Mouse (Mus musculus) midbrain, embryonic 13.5 days (tissue): ENCODE measurements at regions not wholly inside any gene's neighbourhood (a gene's known extent, or its start where the extent isn't known, plus 50 kb on each side); places are given as distances from the start of the nearest gene placed in this dataset.

ENCODE experiments used
- ATAC-seq: fragments of 200-750 bp; cut with Nextera tagmentation; 2 replicates; pipeline ENCODE4 v1.8.0; 2017; ENCODE audit warnings: mild to moderate bottlenecking, moderate TSS enrichment, moderate library complexity
- H3K27ac ChIP-seq: fragments of 300-500 bp; sonication (generic); 2 replicates; pipeline ENCODE4 v1.5.1; 2015; ENCODE audit warnings: inconsistent platforms, mild to moderate bottlenecking, moderate library complexity
- H3K27me3 ChIP-seq: fragments of 300-500 bp; sonication (generic); 2 replicates; pipeline ENCODE4 v1.6.1; 2015; ENCODE audit warnings: mild to moderate bottlenecking, inconsistent platforms
- H3K36me3 ChIP-seq: fragments of 300-500 bp; sonication (generic); 2 replicates; pipeline ENCODE4 v1.6.1; 2015; ENCODE audit warnings: mild to moderate bottlenecking, inconsistent platforms
- H3K4me1 ChIP-seq: fragments of 300-500 bp; sonication (generic); replicated peaks from 2 replicates; pipeline ENCODE4 v1.6.1; 2015; ENCODE audit warnings: inconsistent platforms
- H3K4me2 ChIP-seq: fragments of 300-500 bp; sonication (generic); replicated peaks from 2 replicates; pipeline ENCODE4 v1.6.1; 2015; ENCODE audit warnings: moderate library complexity, mild to moderate bottlenecking, inconsistent platforms
- H3K4me3 ChIP-seq: fragments of 300-500 bp; sonication (generic); replicated peaks from 2 replicates; pipeline ENCODE4 v1.5.1; 2015; ENCODE audit warnings: mild to moderate bottlenecking, inconsistent platforms
- H3K9ac ChIP-seq: fragments of 300-500 bp; sonication (generic); replicated peaks from 2 replicates; pipeline ENCODE4 v1.6.1; 2015; ENCODE audit warnings: mild to moderate bottlenecking, inconsistent platforms
- H3K9me3 ChIP-seq: fragments of 300-500 bp; sonication (generic); 2 replicates; pipeline ENCODE4 v1.6.1; 2016; ENCODE audit warnings: mild to moderate bottlenecking, inconsistent platforms
- WGBS: fragments of 180-500 bp; shearing (Covaris S2); methylation state at CpG from one replicate; pipeline ENCODE4 v1.1.7; 2015; 5-methylcytosine and 5-hydroxymethylcytosine counted together

GRCm38 (mm10) chr5:97330074-97330473, 62.1 kb downstream of the Naa11 start:
- no peak for ATAC-seq

DNA sequence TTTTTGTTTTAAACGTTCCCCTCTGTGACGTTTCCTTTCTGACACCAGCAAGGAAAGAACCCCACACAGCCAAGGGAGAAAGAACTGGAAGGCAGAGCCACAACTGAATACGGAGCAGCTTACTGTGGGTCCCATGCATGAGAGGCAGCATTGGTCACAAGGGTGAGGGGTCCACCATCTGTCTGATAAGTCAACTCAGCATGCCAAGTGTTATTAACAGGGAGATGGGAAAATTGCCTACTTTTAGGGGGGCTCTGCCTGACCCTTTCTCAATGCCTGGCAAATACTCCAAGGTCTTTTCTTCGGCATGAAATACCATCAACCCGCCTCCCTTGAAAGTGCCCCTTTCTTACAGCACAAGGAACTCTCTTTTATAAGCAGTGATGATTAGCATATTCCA, 66.3 kb downstream of the Naa11 start:
- 75% methylated on average over 5 of the region's 5 CpGs for WGBS

More at GRCm38 (mm10) chr5:97330074-97330473, 62.1 kb downstream of the Naa11 start:
- Histone ChIP-seq H3K4me3 (no peak overlapping the region), H3K36me3 (no peaks in the 10 kb centered on the region), H3K9me3 (no peaks in the 10 kb centered on the region), H3K27me3 (no peaks in the 10 kb centered on the region), H3K4me2 (no peak overlapping the region), H3K27ac (no peak overlapping the region), H3K9ac (no peak overlapping the region), H3K4me1 (no peaks in the 10 kb centered on the region)
- WGBS: 74% methylated on average over 1 of the region's 1 CpGs

DNA sequence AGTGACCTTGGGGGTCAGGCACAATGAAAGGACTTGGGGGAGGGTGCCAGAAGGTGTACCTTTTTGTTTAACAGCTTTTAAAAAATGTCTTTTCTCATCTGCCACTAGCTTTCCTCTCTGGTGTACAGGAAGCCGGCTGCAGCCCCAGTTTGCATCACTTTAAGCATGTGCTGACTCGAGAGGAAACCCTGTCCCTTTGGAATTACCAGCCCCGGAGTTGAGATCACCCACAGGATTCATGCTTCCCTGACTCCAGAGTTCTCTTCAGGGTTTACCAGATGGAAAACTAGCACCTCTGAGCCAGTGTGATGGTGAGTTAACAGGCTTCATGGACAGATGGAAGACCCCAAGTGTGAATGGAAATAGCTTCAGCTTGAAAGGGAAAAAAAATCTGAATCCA, 68.3 kb downstream of the Naa11 start:
- no peak for ATAC-seq
- Histone ChIP-seq H3K27me3 (no peaks in the 10 kb centered on the region), H3K4me1 (no peaks in the 10 kb centered on the region), H3K4me3 (no peak overlapping the region), H3K36me3 (no peaks in the 10 kb centered on the region), H3K9ac (no peak overlapping the region), H3K9me3 (no peaks in the 10 kb centered on the region), H3K27ac (no peak overlapping the region), H3K4me2 (no peak overlapping the region)
- WGBS: 67% methylated on average over 3 of the region's 3 CpGs

More for the DNA sequence above, 66.3 kb downstream of the Naa11 start:
- H3K36me3 ChIP-seq: no peaks in the 10 kb centered on the region
- no peak overlapping the region for H3K4me2 ChIP-seq
- H3K9ac ChIP-seq: no peak overlapping the region
- H3K4me1 ChIP-seq: no peaks in the 10 kb centered on the region
- no peaks in the 10 kb centered on the region for H3K27me3 ChIP-seq
- no peaks in the 10 kb centered on the region for H3K9me3 ChIP-seq
- H3K4me3 ChIP-seq: no peak overlapping the region
- ATAC-seq: no peak
- H3K27ac ChIP-seq: no peak overlapping the region

GRCm38 (mm10) chr5:97319816-97320487, 72.2 kb downstream of the Naa11 start:
- Histone ChIP-seq H3K36me3 (no peaks in the 10 kb centered on the region), H3K27ac (no peak overlapping the region), H3K9ac (no peak overlapping the region), H3K4me2 (no peak overlapping the region), H3K4me3 (no peak overlapping the region), H3K27me3 (no peaks in the 10 kb centered on the region), H3K9me3 (no peaks in the 10 kb centered on the region), H3K4me1 (no peaks in the 10 kb centered on the region)
- WGBS: 91% methylated on average over 2 of the region's 2 CpGs
- ATAC-seq: no peak

GRCm38 (mm10) chr5:97306902-97307301, 85.3 kb downstream of the Naa11 start:
- 86% methylated on average over 4 of the region's 4 CpGs for WGBS
- no peak overlapping the region for H3K9ac ChIP-seq
- H3K27me3 ChIP-seq: no peaks in the 10 kb centered on the region
- no peak overlapping the region for H3K4me3 ChIP-seq
- no peaks in the 10 kb centered on the region for H3K36me3 ChIP-seq
- H3K4me1 ChIP-seq: no peaks in the 10 kb centered on the region
- no peaks in the 10 kb centered on the region for H3K9me3 ChIP-seq
- no peak overlapping the region for H3K4me2 ChIP-seq
- no peak for ATAC-seq
- no peak overlapping the region for H3K27ac ChIP-seq

DNA sequence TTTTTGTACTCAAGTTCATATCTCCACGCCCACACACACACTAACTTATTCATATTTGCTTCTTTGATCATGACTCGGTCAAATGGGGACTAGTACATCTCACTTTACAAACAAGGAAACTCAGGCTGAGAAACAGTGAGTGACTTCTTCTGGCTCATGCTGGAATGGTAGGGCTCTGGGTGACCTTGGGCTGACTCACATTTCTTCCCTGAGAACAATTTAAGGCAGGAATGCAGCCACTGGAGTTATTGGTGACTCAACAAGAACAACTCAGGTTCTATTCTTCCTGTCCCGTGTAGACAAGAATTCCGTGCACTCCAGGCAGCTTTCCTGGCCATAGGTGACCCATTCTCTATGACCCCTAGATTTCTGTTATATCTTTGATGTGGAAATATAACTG, 87.3 kb downstream of the Naa11 start:
- Histone ChIP-seq H3K4me2 (no peak overlapping the region), H3K36me3 (no peaks in the 10 kb centered on the region), H3K27me3 (no peaks in the 10 kb centered on the region), H3K9ac (no peak overlapping the region), H3K4me1 (peaks cover 5% of the 10 kb centered on the region; the same call in 1 of the 2 replicates), H3K9me3 (no peaks in the 10 kb centered on the region), H3K27ac (no peak overlapping the region), H3K4me3 (no peak overlapping the region)
- 82% methylated on average over 4 of the region's 4 CpGs for WGBS
- ATAC-seq: no peak

GRCm38 (mm10) chr5:97301621-97302020, 90.6 kb downstream of the Naa11 start:
- Histone ChIP-seq H3K4me1 (peaks cover 8% of the 10 kb centered on the region; the same call in 1 of the 2 replicates), H3K9ac (no peak overlapping the region), H3K27me3 (no peaks in the 10 kb centered on the region), H3K36me3 (no peaks in the 10 kb centered on the region), H3K4me3 (no peak overlapping the region), H3K27ac (no peak overlapping the region), H3K9me3 (no peaks in the 10 kb centered on the region), H3K4me2 (no peak overlapping the region)
- WGBS: 82% methylated on average over 4 of the region's 4 CpGs
- no peak for ATAC-seq

- H3K9ac ChIP-seq: no peak overlapping the region
- no peaks in the 10 kb centered on the region for H3K27me3 ChIP-seq
- no peak overlapping the region for H3K4me3 ChIP-seq
- no peak overlapping the region for H3K4me2 ChIP-seq
- no peaks in the 10 kb centered on the region for H3K36me3 ChIP-seq
- WGBS: 57% methylated on average over 5 of the region's 5 CpGs
- no peaks in the 10 kb centered on the region for H3K9me3 ChIP-seq
- 0 out of 2 replicates have a peak, but pooled peaks have one; percentile 34 for ATAC-seq
- no peak overlapping the region for H3K27ac ChIP-seq
- peaks cover 8% of the 10 kb centered on the region; the same call in 1 of the 2 replicates for H3K4me1 ChIP-seq
Measured at GRCm38 (mm10) chr5:97300861-97301260, 91.3 kb downstream of the Naa11 start.

- ATAC-seq: no peak
- no peaks in the 10 kb centered on the region for H3K27me3 ChIP-seq
- no peak overlapping the region for H3K27ac ChIP-seq
- H3K4me3 ChIP-seq: no peak overlapping the region
- peaks cover 8% of the 10 kb centered on the region; the same call in 1 of the 2 replicates for H3K4me1 ChIP-seq
- WGBS: 62% methylated on average over 6 of the region's 6 CpGs
- H3K4me2 ChIP-seq: no peak overlapping the region
- no peaks in the 10 kb centered on the region for H3K9me3 ChIP-seq
- H3K36me3 ChIP-seq: no peaks in the 10 kb centered on the region
- H3K9ac ChIP-seq: no peak overlapping the region
Measured at GRCm38 (mm10) chr5:97300114-97300840, 91.9 kb downstream of the Naa11 start.

DNA sequence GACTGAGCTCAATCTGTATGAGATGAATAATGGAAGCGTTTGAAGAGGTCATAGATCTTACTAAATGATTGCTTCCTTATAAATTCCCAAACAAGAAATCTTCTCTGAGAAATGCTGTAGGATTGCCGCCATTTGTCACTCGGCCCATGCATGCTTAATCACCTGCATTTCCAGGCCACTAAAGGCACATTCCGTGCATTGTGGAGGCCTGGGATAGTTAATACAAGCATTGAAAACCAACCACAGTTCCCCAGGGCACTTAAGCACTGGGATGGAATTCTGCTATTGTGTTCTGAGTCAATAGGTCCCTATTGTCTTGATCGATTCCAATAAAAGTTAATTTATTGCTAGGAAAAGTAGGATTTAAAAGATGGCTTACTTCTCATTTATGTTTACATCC, 92.5 kb downstream of the Naa11 start:
- Histone ChIP-seq H3K9ac (no peak overlapping the region), H3K4me3 (no peak overlapping the region), H3K9me3 (no peaks in the 10 kb centered on the region), H3K4me2 (no peak overlapping the region), H3K36me3 (no peaks in the 10 kb centered on the region), H3K27ac (no peak overlapping the region), H3K4me1 (peaks cover 8% of the 10 kb centered on the region; the same call in 1 of the 2 replicates), H3K27me3 (no peaks in the 10 kb centered on the region)
- 24% methylated on average over 5 of the region's 5 CpGs for WGBS
- no peak for ATAC-seq

GRCm38 (mm10) chr5:97296213-97296612, 96.0 kb downstream of the Naa11 start:
- H3K27ac ChIP-seq: no peak overlapping the region
- no peak overlapping the region for H3K4me3 ChIP-seq
- H3K27me3 ChIP-seq: no peaks in the 10 kb centered on the region
- H3K4me2 ChIP-seq: no peak overlapping the region
- no peaks in the 10 kb centered on the region for H3K36me3 ChIP-seq
- H3K4me1 ChIP-seq: peaks cover 8% of the 10 kb centered on the region; the same call in 1 of the 2 replicates
- WGBS: 95% methylated on average over 3 of the region's 3 CpGs
- no peaks in the 10 kb centered on the region for H3K9me3 ChIP-seq
- H3K9ac ChIP-seq: no peak overlapping the region
- ATAC-seq: no peak

- peak overlapping the region; percentile 14; the same call in 1 of the 2 replicates for H3K27ac ChIP-seq
- 12% methylated on average over 2 of the region's 2 CpGs for WGBS
- H3K4me2 ChIP-seq: no peak overlapping the region
- peaks cover 15% of the 10 kb centered on the region for H3K4me1 ChIP-seq
- no peaks in the 10 kb centered on the region for H3K27me3 ChIP-seq
- no peak overlapping the region for H3K4me3 ChIP-seq
- H3K36me3 ChIP-seq: no peaks in the 10 kb centered on the region
- no peaks in the 10 kb centered on the region for H3K9me3 ChIP-seq
- no peak overlapping the region for H3K9ac ChIP-seq
- ATAC-seq: peak; percentile 79
Measured at GRCm38 (mm10) chr5:97290166-97290681, 102.0 kb downstream of the Naa11 start.
